In genomic region chr16:31917776-31918175, GRCm38 (mm10) we compare ENCODE assay signal across 11 mouse cellular contexts. TPM values are rescaled to one million over a fixed set of nuclear protein-coding genes. Genes with fewer than 3 reads are reported as not detected.
DNase-seq lines count a peak whose midpoint lies in the region; ATAC-seq and TF ChIP-seq lines count a peak whose summit lies in the region.
"Had no signal": no experiment of that assay in that cellular context is flagged by ENCODE, and none has a peak within 500 bp of the region (broad histone marks: within the 10 kb centered on the region; RNA-seq: fewer than 3 reads in every experiment).

No protein-coding gene starts in this region.

- H3K4me2 ChIP-seq in embryonic facial prominence, embryonic 15.5 days (replicated peaks) = peak overlapping the region; percentile 20; the same call in 1 of the 2 replicates
- peak overlapping the region; percentile 48 for H3K4me2 ChIP-seq in liver, embryonic 15.5 days

- intact Hi-C loops in gastrocnemius, postnatal 14 days (cut with DNase I; ENCODE audit: low total_unique reads) = loop anchor here (2.0 kb wide), 1 partner anchor 37 kb away; no protein-coding TSS in a partner anchor

- TF ChIP-seq CTCF in layer of hippocampus, adult 2 months (conservative IDR thresholded peaks at IDR 0.05) = no peak

- ATAC-seq in embryonic facial prominence, embryonic 15.5 days (ENCODE audit: insufficient number of reproducible peaks, low FRiP score, low TSS enrichment, low read depth) = no peak
- ATAC-seq in liver, embryonic 15.5 days (ENCODE audit: insufficient read depth) = no peak

- H3K9ac ChIP-seq in embryonic facial prominence, embryonic 15.5 days = no peak overlapping the region
- no peak overlapping the region for H3K9ac ChIP-seq in liver, embryonic 15.5 days
- H3K9ac ChIP-seq: forebrain, embryonic 12.5 days had no signal

- DNase-seq in layer of hippocampus, adult 2 months (ENCODE audit: low spot score in 2 of 2) = no peak
- no peak for DNase-seq in layer of hippocampus, adult 18-20 months (ENCODE audit: low spot score in 2 of 2)
- peak; percentile 52 for DNase-seq in kidney, adult 9 months
- no peak for DNase-seq in urinary bladder, postnatal 14 days (ENCODE audit: low spot score)
- no peak for DNase-seq in gastrocnemius, postnatal 14 days

- no peaks in the 10 kb centered on the region for H3K9me3 ChIP-seq in embryonic facial prominence, embryonic 15.5 days (replicated peaks)
- no peaks in the 10 kb centered on the region for H3K9me3 ChIP-seq in liver, embryonic 15.5 days (replicated peaks)
- H3K9me3 ChIP-seq: forebrain, embryonic 12.5 days had no signal

- H3K4me1 ChIP-seq in embryonic facial prominence, embryonic 15.5 days = no peaks in the 10 kb centered on the region
- peaks cover 4% of the 10 kb centered on the region for H3K4me1 ChIP-seq in liver, embryonic 15.5 days (replicated peaks)

- 77% methylated on average over 11 of the region's 11 CpGs for WGBS in embryonic facial prominence, embryonic 15.5 days
- WGBS in liver, embryonic 15.5 days (ENCODE audit: insufficient replicate concordance) = 47% methylated on average over 11 of the region's 11 CpGs

- no peaks in the 10 kb centered on the region for H3K27me3 ChIP-seq in embryonic facial prominence, embryonic 15.5 days
- no peaks in the 10 kb centered on the region; the same call in 1 of the 2 replicates for H3K27me3 ChIP-seq in liver, embryonic 15.5 days
- H3K27me3 ChIP-seq: forebrain, embryonic 12.5 days had no signal

- H3K27ac ChIP-seq in layer of hippocampus, adult 2 months = peak overlapping the region; percentile 62; the same call in 1 of the 2 replicates
- no peak overlapping the region for H3K27ac ChIP-seq in embryonic facial prominence, embryonic 15.5 days (replicated peaks)
- no peak overlapping the region for H3K27ac ChIP-seq in liver, embryonic 15.5 days (replicated peaks)
- H3K27ac ChIP-seq: forebrain, embryonic 12.5 days had no signal

- H3K36me3 ChIP-seq in embryonic facial prominence, embryonic 15.5 days = no peaks in the 10 kb centered on the region
- no peaks in the 10 kb centered on the region for H3K36me3 ChIP-seq in liver, embryonic 15.5 days (replicated peaks)
- H3K36me3 ChIP-seq: forebrain, embryonic 12.5 days had no signal

- H3K4me3 ChIP-seq in layer of hippocampus, adult 2 months = no peak overlapping the region
- H3K4me3 ChIP-seq in embryonic facial prominence, embryonic 15.5 days (replicated peaks) = no peak overlapping the region
- no peak overlapping the region for H3K4me3 ChIP-seq in liver, embryonic 15.5 days (replicated peaks)
- H3K4me3 ChIP-seq: forebrain, embryonic 12.5 days had no signal

RNA-seq across cellular contexts. Expression of gene Pigz, which starts 15.9 kb away (rescaled TPM):
- total RNA-seq in layer of hippocampus, adult 2 months (2021) = 10 to 100 TPM; 11.9 to 15.6 TPM
- 10 to 100 TPM; 19.4 to 23.3 TPM for total RNA-seq in layer of hippocampus, adult 18-20 months (2021)
- polyA plus RNA-seq in embryonic facial prominence, embryonic 15.5 days (2015; fragmentation: Nextera tagmentation; extraction: Ambion mirVana) = 0.70 and 1.4 TPM in 2 replicates
- 0.23 and 0.48 TPM in 2 replicates for polyA plus RNA-seq in liver, embryonic 15.5 days (2015; fragmentation: Nextera tagmentation; extraction: Ambion mirVana)
- total RNA-seq in gastrocnemius, postnatal 14 days (2021) = 1 to 10 TPM; 1.8 to 4.7 TPM
- total RNA-seq: common myeloid progenitor, adult 5-6 weeks; neutrophil, adult 5-6 weeks had no signal

RNA-seq across cellular contexts. Expression of gene 0610012G03Rik, which starts 30.5 kb away (rescaled TPM):
- total RNA-seq in layer of hippocampus, adult 2 months (2021) = 10 to 100 TPM; 37.6 to 42.1 TPM
- 10 to 100 TPM; 41.2 to 41.5 TPM for total RNA-seq in layer of hippocampus, adult 18-20 months (2021)
- polyA plus RNA-seq in embryonic facial prominence, embryonic 15.5 days (2015; fragmentation: Nextera tagmentation; extraction: Ambion mirVana) = 86.1 and 91.7 TPM in 2 replicates
- polyA plus RNA-seq in liver, embryonic 15.5 days (2015; fragmentation: Nextera tagmentation; extraction: Ambion mirVana) = 38.1 and 39.4 TPM in 2 replicates
- 10 to 100 TPM; 43.1 to 43.3 TPM for total RNA-seq in gastrocnemius, postnatal 14 days (2021)

RNA-seq across cellular contexts. Expression of gene Ncbp2, which starts 30.5 kb away (rescaled TPM):
- 10 to 100 TPM; 49.5 to 52.3 TPM for total RNA-seq in layer of hippocampus, adult 2 months (2021)
- 10 to 100 TPM; 51.4 to 53.4 TPM for total RNA-seq in layer of hippocampus, adult 18-20 months (2021)
- polyA plus RNA-seq in embryonic facial prominence, embryonic 15.5 days (2015; fragmentation: Nextera tagmentation; extraction: Ambion mirVana) = 112 and 116 TPM in 2 replicates
- 27.5 and 28.3 TPM in 2 replicates for polyA plus RNA-seq in liver, embryonic 15.5 days (2015; fragmentation: Nextera tagmentation; extraction: Ambion mirVana)
- total RNA-seq in gastrocnemius, postnatal 14 days (2021) = 10 to 100 TPM; 16.3 to 20.6 TPM

RNA-seq across cellular contexts. Expression of gene Meltf, which starts 39.2 kb away (rescaled TPM):
- total RNA-seq in layer of hippocampus, adult 2 months (2021) = under 1 TPM; 0.20 to 0.29 TPM
- total RNA-seq in layer of hippocampus, adult 18-20 months (2021) = under 1 TPM; 0.08 to 0.22 TPM
- polyA plus RNA-seq in embryonic facial prominence, embryonic 15.5 days (2015; fragmentation: Nextera tagmentation; extraction: Ambion mirVana) = 3.5 and 5.2 TPM in 2 replicates
- 0.02 and 0.07 TPM in 2 replicates for polyA plus RNA-seq in liver, embryonic 15.5 days (2015; fragmentation: Nextera tagmentation; extraction: Ambion mirVana)
- under 1 TPM in 1 of 2 experiments, not detected in 1; 0.04 TPM for total RNA-seq in gastrocnemius, postnatal 14 days (2021)
- total RNA-seq: adrenal gland, postnatal 36 days; common myeloid progenitor, adult 5-6 weeks; neutrophil, adult 5-6 weeks had no signal
